Mouse (Mus musculus) embryonic facial prominence, embryonic 15.5 days (tissue): Measurements from ENCODE around the gene Tmem200a. TPM values are rescaled to one million over a fixed set of nuclear protein-coding genes. Genes with fewer than 3 reads are reported as not detected.

Source experiments
- ATAC-seq: fragments of 200-750 bp; cut with Nextera tagmentation; 2 replicates; pipeline ENCODE4 v1.8.0; 2017; ENCODE audit warnings: low read depth, moderate TSS enrichment; ENCODE audit not compliant: insufficient number of reproducible peaks, low FRiP score, low TSS enrichment
- H3K27ac ChIP-seq: fragments of 300-500 bp; sonication (generic); replicated peaks from 2 replicates; pipeline ENCODE4 v1.5.1; 2015; ENCODE audit warnings: mild to moderate bottlenecking, inconsistent platforms
- H3K27me3 ChIP-seq: fragments of 300-500 bp; sonication (generic); 2 replicates; pipeline ENCODE4 v1.6.1; 2015; ENCODE audit warnings: inconsistent platforms
- H3K36me3 ChIP-seq: fragments of 300-500 bp; sonication (generic); 2 replicates; pipeline ENCODE4 v1.6.1; 2015; ENCODE audit warnings: mild to moderate bottlenecking, inconsistent platforms
- H3K4me1 ChIP-seq: fragments of 300-500 bp; sonication (generic); 2 replicates; pipeline ENCODE4 v1.6.1; 2015; ENCODE audit warnings: inconsistent platforms
- H3K4me2 ChIP-seq: fragments of 300-500 bp; sonication (generic); replicated peaks from 2 replicates; pipeline ENCODE4 v1.6.1; 2015; ENCODE audit warnings: mild to moderate bottlenecking, inconsistent platforms
- H3K4me3 ChIP-seq: fragments of 300-500 bp; sonication (generic); replicated peaks from 2 replicates; pipeline ENCODE4 v1.5.1; 2015; ENCODE audit warnings: mild to moderate bottlenecking, inconsistent platforms
- H3K9ac ChIP-seq: fragments of 300-500 bp; sonication (generic); 2 replicates; pipeline ENCODE4 v1.6.1; 2015; ENCODE audit warnings: inconsistent platforms
- H3K9me3 ChIP-seq: fragments of 300-500 bp; sonication (generic); replicated peaks from 2 replicates; pipeline ENCODE4 v1.6.1; 2016; ENCODE audit warnings: inconsistent platforms
- WGBS: fragments of 180-500 bp; shearing (Covaris S2); methylation state at CpG from one replicate; pipeline ENCODE4 v1.1.7; 2015; 5-methylcytosine and 5-hydroxymethylcytosine counted together
- polyA plus RNA-seq: library from polyadenylated mRNA; unstranded; fragments of >200 nt; fragmentation: Nextera tagmentation; extraction: Ambion mirVana; gene quantifications from 2 replicates; pipeline ENCODE4 v1.2.1, GENCODE M21; 2015

Tmem200a gene
- polyA plus RNA-seq, 1 experiment from 2014 or later = 15.8 TPM

- Histone ChIP-seq H3K27ac (no peak overlapping the region), H3K4me1 (no peaks in the 10 kb centered on the region), H3K9ac (no peak overlapping the region), H3K4me3 (no peak overlapping the region), H3K27me3 (no peaks in the 10 kb centered on the region), H3K36me3 (no peaks in the 10 kb centered on the region), H3K9me3 (no peaks in the 10 kb centered on the region; the same call in 1 of the 2 replicates), H3K4me2 (no peak overlapping the region)
- WGBS = 58% methylated on average over 4 of the region's 4 CpGs
- no peak for ATAC-seq
Measured at GRCm38 (mm10) chr10:25962863-25963262, 116.0 kb downstream of the Tmem200a start.

- Histone ChIP-seq H3K4me1 (no peaks in the 10 kb centered on the region), H3K4me2 (no peak overlapping the region), H3K4me3 (no peak overlapping the region), H3K9me3 (no peaks in the 10 kb centered on the region; the same call in 1 of the 2 replicates), H3K9ac (no peak overlapping the region), H3K27ac (no peak overlapping the region), H3K27me3 (no peaks in the 10 kb centered on the region), H3K36me3 (no peaks in the 10 kb centered on the region)
- 71% methylated on average over 2 of the region's 2 CpGs for WGBS
- ATAC-seq = no peak
Measured at GRCm38 (mm10) chr10:25961066-25961465, 117.8 kb downstream of the Tmem200a start.

DNA sequence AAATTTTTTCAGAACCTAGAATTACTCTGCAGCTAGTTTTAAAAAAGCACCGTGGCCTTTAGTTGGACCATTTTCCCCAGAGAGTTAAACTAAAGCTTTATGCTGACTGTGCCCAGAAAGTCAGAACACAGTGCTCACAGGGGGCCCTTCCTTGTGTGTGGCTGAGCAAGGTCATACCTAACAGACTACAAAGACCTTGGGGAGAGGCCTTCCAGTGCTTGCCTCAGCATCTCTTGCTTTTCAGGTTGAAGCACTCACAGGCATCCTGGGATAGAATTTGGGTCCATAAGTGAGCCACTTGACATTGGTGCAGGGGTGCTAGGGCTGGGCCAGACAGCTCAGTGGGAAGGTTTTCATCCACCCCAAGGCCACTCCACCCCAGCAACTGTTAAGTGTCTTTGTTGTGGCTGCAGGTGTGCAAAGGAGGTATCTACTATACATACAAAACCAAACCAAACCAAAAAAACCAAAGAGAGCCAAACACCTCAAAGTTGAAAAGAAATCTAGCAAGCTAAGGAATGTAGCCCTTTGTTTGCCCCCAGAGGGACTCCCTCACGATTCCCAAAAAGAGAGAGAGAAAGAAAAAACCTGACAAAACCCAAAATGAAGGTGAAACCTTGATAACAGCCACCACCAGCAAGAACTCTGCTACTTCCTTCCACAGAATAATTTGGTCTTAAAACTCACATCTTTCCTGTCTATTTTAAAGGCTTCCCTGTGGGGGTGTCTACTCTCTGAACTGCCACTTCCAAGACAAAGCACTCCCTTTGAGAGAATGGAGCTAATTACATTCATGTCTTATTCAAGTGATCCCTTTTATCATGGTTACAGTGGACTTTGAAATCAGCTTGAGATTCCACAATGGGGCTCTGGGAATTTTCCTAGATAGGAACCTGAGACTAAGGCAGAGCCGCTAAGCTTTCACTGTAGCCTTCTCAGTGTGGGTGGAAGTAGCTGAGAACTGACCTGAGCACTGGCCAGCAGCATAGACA is 119.8 kb downstream of the Tmem200a start:
- no peak overlapping the region for H3K9ac ChIP-seq
- H3K4me1 ChIP-seq = no peaks in the 10 kb centered on the region
- ATAC-seq = no peak
- 39% methylated on average over 3 of the region's 3 CpGs for whole genome bisulfite sequencing
- H3K4me3 ChIP-seq = no peak overlapping the region
- H3K36me3 ChIP-seq = no peaks in the 10 kb centered on the region
- H3K9me3 ChIP-seq = no peaks in the 10 kb centered on the region
- no peak overlapping the region for H3K4me2 ChIP-seq
- H3K27me3 ChIP-seq = no peaks in the 10 kb centered on the region
- no peak overlapping the region for H3K27ac ChIP-seq

DNA sequence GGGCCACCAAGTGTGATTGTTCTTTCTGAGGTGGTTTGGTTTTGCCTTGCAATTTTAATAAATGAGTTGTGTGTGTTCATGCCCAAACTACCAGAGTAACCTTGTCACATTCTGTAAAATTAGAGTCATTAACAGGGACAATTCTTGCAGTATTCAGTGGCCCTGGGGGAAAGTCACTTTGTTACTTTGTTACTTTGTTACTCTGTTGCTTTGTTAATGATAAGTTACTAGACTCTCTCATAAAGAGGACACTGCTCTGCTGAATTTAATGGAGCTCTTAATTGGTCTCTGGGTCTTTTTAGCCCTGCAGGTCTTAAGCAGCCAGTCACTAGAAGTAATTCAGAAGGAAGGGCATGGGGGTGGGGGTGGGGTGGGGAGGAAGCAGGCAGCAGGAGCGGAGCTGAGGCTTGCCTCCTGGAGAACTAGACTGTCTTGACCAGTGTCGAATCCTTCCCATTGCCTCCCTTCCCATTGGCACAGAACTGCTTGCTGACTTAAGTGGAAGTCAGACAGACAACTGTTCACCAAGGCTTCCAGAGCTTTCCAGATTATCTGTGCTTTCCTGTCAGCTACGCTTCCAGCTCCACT is 124.1 kb downstream of the Tmem200a start:
- no peaks in the 10 kb centered on the region for H3K27me3 ChIP-seq
- H3K27ac ChIP-seq = no peak overlapping the region
- H3K4me3 ChIP-seq = no peak overlapping the region
- no peak overlapping the region for H3K4me2 ChIP-seq
- 54% methylated on average over 3 of the region's 3 CpGs for WGBS
- no peaks in the 10 kb centered on the region for H3K9me3 ChIP-seq
- no peak overlapping the region for H3K9ac ChIP-seq
- no peaks in the 10 kb centered on the region for H3K4me1 ChIP-seq
- no peak for ATAC-seq
- no peaks in the 10 kb centered on the region for H3K36me3 ChIP-seq

GRCm38 (mm10) chr10:25952838-25953237 is 126.0 kb downstream of the Tmem200a start:
- Histone ChIP-seq H3K27ac (no peak overlapping the region), H3K4me1 (no peaks in the 10 kb centered on the region), H3K4me2 (no peak overlapping the region), H3K27me3 (no peaks in the 10 kb centered on the region), H3K9me3 (no peaks in the 10 kb centered on the region), H3K36me3 (no peaks in the 10 kb centered on the region), H3K9ac (no peak overlapping the region), H3K4me3 (no peak overlapping the region)
- WGBS = 78% methylated on average over 7 of the region's 7 CpGs
- no peak for ATAC-seq

DNA sequence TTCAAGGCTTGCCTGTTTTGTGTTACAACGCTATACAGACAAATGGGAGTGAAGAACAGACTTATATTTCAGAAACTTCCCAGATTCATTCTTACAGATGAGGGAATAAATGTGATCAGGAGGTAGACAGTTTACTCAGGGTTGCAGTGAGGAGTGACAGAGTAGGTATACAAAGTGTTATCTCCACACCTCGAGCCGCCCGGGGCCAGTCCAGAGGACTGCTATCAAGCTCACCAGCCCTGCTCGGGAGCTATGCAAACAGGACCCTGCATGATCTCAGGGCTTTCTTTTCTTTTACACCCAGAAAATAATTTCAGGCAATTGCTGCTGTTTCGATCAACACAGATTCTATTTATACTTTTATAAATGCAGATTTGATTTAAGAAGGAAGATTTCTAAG is 126.7 kb downstream of the Tmem200a start:
- no peaks in the 10 kb centered on the region for H3K9me3 ChIP-seq
- WGBS = 79% methylated on average over 6 of the region's 6 CpGs
- H3K36me3 ChIP-seq = no peaks in the 10 kb centered on the region
- ATAC-seq = no peak
- no peak overlapping the region for H3K4me2 ChIP-seq
- H3K9ac ChIP-seq = no peak overlapping the region
- no peaks in the 10 kb centered on the region for H3K27me3 ChIP-seq
- no peaks in the 10 kb centered on the region for H3K4me1 ChIP-seq
- no peak overlapping the region for H3K27ac ChIP-seq
- no peak overlapping the region for H3K4me3 ChIP-seq

- Histone ChIP-seq H3K36me3 (no peaks in the 10 kb centered on the region), H3K4me1 (no peaks in the 10 kb centered on the region), H3K9ac (no peak overlapping the region), H3K9me3 (no peaks in the 10 kb centered on the region), H3K27me3 (no peaks in the 10 kb centered on the region), H3K27ac (no peak overlapping the region), H3K4me3 (no peak overlapping the region), H3K4me2 (no peak overlapping the region)
- no peak for ATAC-seq
- 77% methylated on average over 2 of the region's 2 CpGs for WGBS
Measured at GRCm38 (mm10) chr10:25945866-25946265, 133.0 kb downstream of the Tmem200a start.

DNA sequence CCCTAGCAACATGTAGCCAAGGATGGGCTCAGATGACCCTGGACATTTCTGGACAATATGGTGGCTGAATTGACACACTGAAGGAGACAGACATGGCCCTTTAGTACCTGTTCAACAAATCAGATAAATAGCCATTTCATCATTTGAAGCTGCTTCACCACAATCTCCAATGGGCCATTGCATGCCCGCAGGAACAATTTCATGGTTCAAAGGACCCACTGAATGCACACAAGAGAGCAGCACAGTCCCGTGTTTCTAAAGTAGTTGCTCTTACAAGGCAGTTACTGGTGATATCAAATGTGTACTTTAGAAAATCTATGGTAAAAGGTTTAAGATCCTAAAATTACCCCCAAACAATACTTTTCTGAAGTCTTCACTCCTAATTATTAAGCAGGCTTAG is 134.2 kb downstream of the Tmem200a start:
- no peak for ATAC-seq
- H3K4me2 ChIP-seq = no peak overlapping the region
- no peaks in the 10 kb centered on the region for H3K4me1 ChIP-seq
- WGBS = 59% methylated on average over 2 of the region's 2 CpGs
- no peaks in the 10 kb centered on the region for H3K36me3 ChIP-seq
- H3K9ac ChIP-seq = no peak overlapping the region
- no peak overlapping the region for H3K4me3 ChIP-seq
- no peaks in the 10 kb centered on the region for H3K9me3 ChIP-seq
- no peaks in the 10 kb centered on the region for H3K27me3 ChIP-seq
- H3K27ac ChIP-seq = no peak overlapping the region

DNA sequence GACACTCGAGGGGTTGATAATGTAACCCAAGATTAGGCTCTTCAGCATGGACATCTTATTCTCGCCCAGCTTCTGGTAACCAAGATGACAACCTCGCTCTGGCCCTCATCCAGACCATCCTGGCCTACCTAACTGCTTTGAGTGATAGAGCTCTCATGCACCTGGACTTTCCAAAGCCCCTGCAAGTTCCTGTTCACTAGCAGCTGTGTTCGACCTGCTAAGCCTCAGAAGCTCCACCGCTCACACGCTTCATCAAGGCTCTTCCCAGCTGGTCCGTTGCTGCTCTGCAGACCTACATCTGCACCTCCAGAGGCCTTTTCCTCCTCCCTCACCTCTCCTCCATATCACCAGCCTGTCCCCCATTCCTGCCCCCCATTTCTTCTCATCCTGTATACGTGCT is 147.1 kb downstream of the Tmem200a start:
- ATAC-seq = no peak
- H3K9ac ChIP-seq = no peak overlapping the region
- peaks cover 17% of the 10 kb centered on the region for H3K4me1 ChIP-seq
- no peak overlapping the region for H3K4me3 ChIP-seq
- H3K27me3 ChIP-seq = no peaks in the 10 kb centered on the region
- H3K4me2 ChIP-seq = no peak overlapping the region
- no peaks in the 10 kb centered on the region for H3K36me3 ChIP-seq
- no peaks in the 10 kb centered on the region for H3K9me3 ChIP-seq
- H3K27ac ChIP-seq = no peak overlapping the region
- 70% methylated on average over 8 of the region's 8 CpGs for WGBS

DNA sequence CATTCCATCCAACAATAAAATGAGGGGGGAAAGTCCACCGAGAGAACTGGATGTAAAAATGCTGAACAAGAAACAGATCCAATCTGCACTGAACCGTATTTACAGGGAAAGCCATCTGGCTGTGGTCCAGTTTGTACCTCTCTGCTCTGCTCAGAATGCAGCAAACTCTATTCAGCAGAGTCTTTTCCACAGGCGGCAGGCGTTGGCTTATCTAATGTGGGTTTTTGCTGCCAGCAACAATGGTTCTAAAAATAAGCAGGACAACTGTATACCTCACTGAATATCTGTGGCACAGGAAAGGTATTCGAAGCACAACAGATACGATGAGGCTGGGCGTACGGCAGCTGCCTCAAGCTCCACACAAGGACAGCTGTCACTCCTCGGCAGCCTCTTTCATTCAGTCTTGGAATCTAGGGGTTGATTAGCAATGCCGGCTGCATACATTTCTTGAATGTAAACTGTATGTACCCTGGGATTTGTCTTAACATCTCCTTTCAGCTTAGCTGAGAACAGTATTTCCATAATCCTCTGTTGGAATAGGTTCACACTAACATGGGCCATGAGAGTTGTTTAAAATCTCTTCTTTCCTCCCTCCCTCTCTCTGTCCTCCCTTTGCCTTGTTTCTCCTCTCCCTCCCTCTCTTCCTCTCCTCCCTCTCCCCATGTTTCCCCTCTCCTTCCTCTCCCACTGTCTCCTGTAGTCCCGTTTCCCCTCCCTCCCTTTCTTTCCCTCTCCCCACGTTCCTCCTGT is 149.3 kb downstream of the Tmem200a start:
- no peaks in the 10 kb centered on the region for H3K9me3 ChIP-seq
- peak overlapping the region; percentile 66 for H3K27ac ChIP-seq
- ATAC-seq = peak; percentile 79
- no peak overlapping the region for H3K4me3 ChIP-seq
- peaks cover 17% of the 10 kb centered on the region for H3K4me1 ChIP-seq
- H3K9ac ChIP-seq = no peak overlapping the region
- peak overlapping the region; percentile 30 for H3K4me2 ChIP-seq
- 15% methylated on average over 12 of the region's 12 CpGs for WGBS
- no peaks in the 10 kb centered on the region for H3K27me3 ChIP-seq
- no peaks in the 10 kb centered on the region for H3K36me3 ChIP-seq

- H3K4me2 ChIP-seq = no peak overlapping the region
- H3K4me3 ChIP-seq = no peak overlapping the region
- ATAC-seq = 0 out of 2 replicates have a peak, but pooled peaks have one; percentile 20
Measured at GRCm38 (mm10) chr10:25928861-25929368, 149.9 kb downstream of the Tmem200a start.

More at GRCm38 (mm10) chr10:25928861-25929368, 149.9 kb downstream of the Tmem200a start:
- 29% methylated on average over 8 of the region's 8 CpGs for WGBS
- H3K9ac ChIP-seq = no peak overlapping the region
- no peaks in the 10 kb centered on the region for H3K36me3 ChIP-seq
- peaks cover 17% of the 10 kb centered on the region for H3K4me1 ChIP-seq
- no peaks in the 10 kb centered on the region for H3K9me3 ChIP-seq
- H3K27ac ChIP-seq = peak overlapping the region; percentile 66
- no peaks in the 10 kb centered on the region for H3K27me3 ChIP-seq
